Mouse (Mus musculus): ENCODE measurements at regions not wholly inside any gene's neighbourhood (a gene's known extent, or its start where the extent isn't known, plus 50 kb on each side); places are given as distances from the start of the nearest gene placed in this dataset.
"Not testable (repeated sequence)": the region's sequence is repeated elsewhere in the genome, so short reads cannot be mapped to it uniquely, and the experiment has no call there.

GRCm38 (mm10) chr17:17197229-17197628, 76.0 kb downstream of the Zfp97 start:
- not testable (repeated sequence) for DNase-seq (ENCODE audit: low spot score in 2 of 2)

GRCm38 (mm10) chr17:17229069-17229468, 107.9 kb downstream of the Zfp97 start:
- no peak for DNase-seq (ENCODE audit: low spot score in 2 of 2)

DNA sequence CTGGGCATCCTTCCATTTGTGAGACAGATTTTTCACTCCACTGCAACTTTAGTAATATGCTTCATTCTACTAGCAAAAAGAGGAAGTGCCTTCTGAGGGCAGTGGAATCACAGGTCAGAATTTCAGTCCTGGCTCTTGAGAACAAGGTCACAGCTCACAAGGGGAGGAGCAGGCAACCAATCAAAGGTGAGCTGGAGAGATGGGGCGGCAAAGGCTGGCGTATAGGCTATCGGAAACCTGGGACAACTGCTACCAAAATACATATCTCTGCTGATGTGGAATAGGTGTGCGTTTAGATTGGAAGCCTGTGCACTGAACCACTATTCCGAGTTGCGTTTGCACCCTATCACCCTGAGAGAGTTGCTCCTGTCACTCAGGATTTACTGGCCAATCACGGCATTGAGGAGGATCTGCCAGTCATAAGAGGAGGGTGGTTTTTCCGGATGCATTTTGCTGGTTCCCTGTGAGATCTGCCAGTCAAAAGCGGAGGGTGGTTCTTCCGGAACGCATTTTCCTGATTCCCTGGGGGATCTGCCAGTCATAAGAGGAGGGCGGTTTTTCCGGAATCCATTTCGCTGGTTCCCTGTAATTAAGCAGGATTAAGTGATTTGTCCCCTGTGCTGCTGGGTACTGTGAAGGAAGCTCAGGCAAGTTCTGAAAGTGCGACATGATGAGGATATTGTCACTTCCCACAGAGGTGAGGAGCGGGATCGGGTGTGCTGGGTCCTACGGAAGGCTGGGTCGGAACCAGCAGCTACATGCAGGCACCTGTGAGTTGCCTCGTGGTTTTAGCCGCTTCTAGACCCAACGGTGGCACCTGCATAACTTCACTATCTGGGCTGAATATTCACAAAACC, 113.3 kb downstream of the Zfp97 start:
- DNase-seq (ENCODE audit: low spot score in 2 of 2) = peak; percentile 60 to 63

- not testable (repeated sequence) for DNase-seq (ENCODE audit: low spot score in 2 of 2)
Observed at GRCm38 (mm10) chr17:17235186-17235482, 113.9 kb downstream of the Zfp97 start.
